Mouse (Mus musculus) liver, embryonic 12.5 days (tissue): ENCODE measurements around the gene Gm3415. TPM values are rescaled to one million over a fixed set of nuclear protein-coding genes. Genes with fewer than 3 reads are reported as not detected.

ENCODE experiments used
- ATAC-seq: fragments of 200-750 bp; cut with Nextera tagmentation; 2 replicates; pipeline ENCODE4 v1.8.0; 2017; ENCODE audit warnings: moderate number of reproducible peaks, mild to moderate bottlenecking, moderate library complexity
- H3K27ac ChIP-seq: fragments of 300-500 bp; sonication (generic); 2 replicates; pipeline ENCODE4 v1.5.1; 2016; ENCODE audit warnings: mild to moderate bottlenecking
- H3K27me3 ChIP-seq: fragments of 300-500 bp; sonication (generic); replicated peaks from 2 replicates; pipeline ENCODE4 v1.6.1; 2016; ENCODE audit warnings: mild to moderate bottlenecking, moderate library complexity
- H3K36me3 ChIP-seq: fragments of 300-500 bp; sonication (generic); 2 replicates; pipeline ENCODE4 v1.6.1; 2016; ENCODE audit warnings: mild to moderate bottlenecking, moderate library complexity
- H3K4me1 ChIP-seq: fragments of 300-500 bp; sonication (generic); 2 replicates; pipeline ENCODE4 v1.6.1; 2016
- H3K4me2 ChIP-seq: fragments of 300-500 bp; sonication (generic); 2 replicates; pipeline ENCODE4 v1.6.1; 2016; ENCODE audit warnings: mild to moderate bottlenecking, moderate library complexity
- H3K4me3 ChIP-seq: fragments of 300-500 bp; sonication (generic); 2 replicates; pipeline ENCODE4 v1.5.1; 2016; ENCODE audit warnings: mild to moderate bottlenecking, moderate library complexity
- H3K9ac ChIP-seq: fragments of 300-500 bp; sonication (generic); 2 replicates; pipeline ENCODE4 v1.6.1; 2016; ENCODE audit warnings: mild to moderate bottlenecking, moderate library complexity
- H3K9me3 ChIP-seq: fragments of 300-500 bp; sonication (generic); replicated peaks from 2 replicates; pipeline ENCODE4 v1.6.1; 2016; ENCODE audit warnings: mild to moderate bottlenecking, moderate library complexity
- WGBS: fragments of 180-500 bp; shearing (Covaris S2); methylation state at CpG from one replicate; pipeline ENCODE4 v1.1.7; 2016; ENCODE audit not compliant: insufficient replicate concordance; 5-methylcytosine and 5-hydroxymethylcytosine counted together
- polyA plus RNA-seq: library from polyadenylated mRNA; unstranded; fragments of >200 nt; fragmentation: Nextera tagmentation; extraction: Ambion mirVana; gene quantifications from 2 replicates; pipeline ENCODE4 v1.2.1, GENCODE M21; 2016

Gene Gm3415
- polyA plus RNA-seq, 1 experiment from 2014 or later, result not detected

DNA sequence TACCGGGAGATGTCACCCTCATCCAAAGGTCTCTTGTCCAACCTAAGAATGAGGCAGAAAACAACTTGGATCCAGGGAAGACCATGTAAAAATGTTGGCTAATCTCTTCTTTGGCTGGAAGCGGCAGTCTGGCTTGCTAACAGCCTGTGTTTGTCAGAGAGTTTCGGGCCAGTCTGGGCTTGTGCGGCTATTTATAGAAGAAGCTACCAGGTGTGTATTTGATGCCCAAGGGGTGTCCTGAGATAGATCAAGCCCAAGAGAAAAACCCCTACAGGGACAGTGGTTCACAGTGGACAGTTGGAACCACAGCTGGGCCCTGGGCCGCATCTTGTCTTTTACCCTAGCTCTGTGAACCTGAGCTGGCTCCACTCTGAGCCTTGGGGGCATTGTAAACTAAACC, 51.0 kb downstream of the Gm3415 start:
- Histone ChIP-seq H3K27ac (no peak overlapping the region), H3K9me3 (peaks cover under 1% of the 10 kb centered on the region; the same call in 1 of the 2 replicates), H3K9ac (no peak overlapping the region), H3K27me3 (no peaks in the 10 kb centered on the region), H3K36me3 (no peaks in the 10 kb centered on the region), H3K4me1 (no peaks in the 10 kb centered on the region), H3K4me3 (no peak overlapping the region), H3K4me2 (no peak overlapping the region)
- no peak for ATAC-seq
- WGBS, result 68% methylated on average over 5 of the region's 5 CpGs

DNA sequence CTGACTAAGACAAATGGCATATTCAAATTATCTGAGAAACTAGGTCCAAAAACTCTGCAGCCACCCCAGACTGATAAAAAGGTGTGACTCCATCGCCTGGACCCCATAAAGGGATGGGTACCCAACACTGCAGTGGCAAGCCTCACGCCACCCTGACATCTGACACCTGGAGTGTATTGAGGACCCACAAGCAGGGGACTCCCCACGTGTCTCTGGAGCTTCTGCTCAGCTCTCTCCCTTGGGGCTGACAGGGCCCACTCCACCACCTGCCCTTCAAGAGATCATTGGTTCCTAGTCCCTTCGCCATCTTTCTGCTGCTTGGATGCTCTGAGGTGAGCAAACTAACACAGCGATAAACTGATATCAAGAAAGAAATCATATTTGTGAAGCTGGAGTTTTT, 51.9 kb downstream of the Gm3415 start:
- Histone ChIP-seq H3K9me3 (no peaks in the 10 kb centered on the region), H3K9ac (no peak overlapping the region), H3K36me3 (no peaks in the 10 kb centered on the region), H3K27me3 (no peaks in the 10 kb centered on the region), H3K27ac (no peak overlapping the region), H3K4me3 (no peak overlapping the region), H3K4me1 (no peaks in the 10 kb centered on the region), H3K4me2 (no peak overlapping the region)
- WGBS, result 50% methylated on average over 5 of the region's 5 CpGs
- ATAC-seq, result no peak

Other genes with a start within 250 kb of the Gm3415 start
- gene Wasf3, start 171.2 kb upstream of the Gm3415 start, polyA plus RNA-seq, result 0.13 and 0.19 TPM in 2 replicates
- gene Gm6408, start 74.2 kb upstream of the Gm3415 start, polyA plus RNA-seq, result not detected in 2 replicates
- not detected in 2 replicates for gene Gm6370, start 64.8 kb upstream of the Gm3415 start, polyA plus RNA-seq
- gene 4930449I24Rik, start 53.7 kb upstream of the Gm3415 start, polyA plus RNA-seq, result not detected in 2 replicates
- gene Gm3402, start 42.0 kb upstream of the Gm3415 start, polyA plus RNA-seq, result not detected in 2 replicates
- gene Gm3404, start 30.3 kb upstream of the Gm3415 start, polyA plus RNA-seq, result not detected in 2 replicates
- not detected in 2 replicates for gene Gm3409, start 18.5 kb upstream of the Gm3415 start, polyA plus RNA-seq
- gene Gpr12, start 29.1 kb downstream of the Gm3415 start, polyA plus RNA-seq, result 0.08 TPM in 1 of 2 replicates, not detected in the other
- gene Usp12, start 238.9 kb downstream of the Gm3415 start, polyA plus RNA-seq, result 13.6 and 13.9 TPM in 2 replicates